Mouse (Mus musculus) cerebellum, postnatal 36 days (tissue): ENCODE results near the gene Oscp1.
A peak's percentile ranks its signal among the peaks of the same experiment; 100 is the strongest.
"Not testable (repeated sequence)": the region's sequence is repeated elsewhere in the genome, so short reads cannot be mapped to it uniquely, and the experiment has no call there.

Experiments used
- DNase-seq, 2 experiments: peaks; one replicate each; pipeline ENCODE4 v3.0.0; 2021 to 2022; ENCODE audit warnings: mixed read lengths in 2 of 2

Oscp1 gene

GRCm38 (mm10) chr4:126084382-126084781, 26.0 kb downstream of the Oscp1 start:
- DNase-seq, result no peak

- DNase-seq, result peak; percentile 86 to 87
Measured at GRCm38 (mm10) chr4:126085996-126086576, 27.7 kb downstream of the Oscp1 start.

DNA sequence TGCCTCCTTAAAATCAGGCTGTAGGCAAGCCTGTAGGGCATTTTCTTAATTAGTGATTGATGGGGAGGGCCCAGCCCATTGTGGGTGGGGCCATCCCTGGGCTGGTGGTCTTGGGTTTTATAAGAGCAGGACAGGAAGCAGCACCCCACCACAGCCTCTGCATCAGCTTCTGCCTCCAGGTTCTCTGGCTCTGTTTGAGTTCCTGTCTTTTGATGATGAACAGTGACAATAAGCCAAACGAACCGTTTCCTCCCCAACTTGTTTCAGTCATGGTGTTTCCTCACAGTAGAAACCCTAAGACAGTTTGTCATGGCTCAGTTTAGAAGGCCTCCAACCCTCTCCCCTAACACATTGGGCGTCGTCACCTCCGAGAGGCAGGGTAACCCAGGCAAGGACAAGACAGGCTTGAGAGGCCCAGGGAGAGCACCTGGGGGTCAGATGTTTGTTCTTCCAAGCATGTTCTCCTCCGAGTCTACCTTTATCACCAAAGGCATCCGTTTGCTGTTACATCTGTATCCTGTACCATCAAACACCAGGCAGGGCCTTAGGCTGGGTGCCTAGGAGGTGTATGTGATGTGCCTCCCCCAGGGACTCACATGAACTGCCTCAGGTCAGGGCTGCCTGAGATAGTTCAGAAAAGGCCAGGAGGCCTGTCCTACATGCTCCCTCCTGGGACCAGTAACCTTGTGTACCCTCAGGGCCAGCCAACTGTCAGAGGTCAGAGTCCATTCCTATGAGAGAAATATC, 31.9 kb downstream of the Oscp1 start:
- no peak for DNase-seq

- DNase-seq, result no peak
Measured at GRCm38 (mm10) chr4:126090848-126091124, 32.4 kb downstream of the Oscp1 start.

GRCm38 (mm10) chr4:126091873-126092272, 33.5 kb downstream of the Oscp1 start:
- DNase-seq, result no peak

DNA sequence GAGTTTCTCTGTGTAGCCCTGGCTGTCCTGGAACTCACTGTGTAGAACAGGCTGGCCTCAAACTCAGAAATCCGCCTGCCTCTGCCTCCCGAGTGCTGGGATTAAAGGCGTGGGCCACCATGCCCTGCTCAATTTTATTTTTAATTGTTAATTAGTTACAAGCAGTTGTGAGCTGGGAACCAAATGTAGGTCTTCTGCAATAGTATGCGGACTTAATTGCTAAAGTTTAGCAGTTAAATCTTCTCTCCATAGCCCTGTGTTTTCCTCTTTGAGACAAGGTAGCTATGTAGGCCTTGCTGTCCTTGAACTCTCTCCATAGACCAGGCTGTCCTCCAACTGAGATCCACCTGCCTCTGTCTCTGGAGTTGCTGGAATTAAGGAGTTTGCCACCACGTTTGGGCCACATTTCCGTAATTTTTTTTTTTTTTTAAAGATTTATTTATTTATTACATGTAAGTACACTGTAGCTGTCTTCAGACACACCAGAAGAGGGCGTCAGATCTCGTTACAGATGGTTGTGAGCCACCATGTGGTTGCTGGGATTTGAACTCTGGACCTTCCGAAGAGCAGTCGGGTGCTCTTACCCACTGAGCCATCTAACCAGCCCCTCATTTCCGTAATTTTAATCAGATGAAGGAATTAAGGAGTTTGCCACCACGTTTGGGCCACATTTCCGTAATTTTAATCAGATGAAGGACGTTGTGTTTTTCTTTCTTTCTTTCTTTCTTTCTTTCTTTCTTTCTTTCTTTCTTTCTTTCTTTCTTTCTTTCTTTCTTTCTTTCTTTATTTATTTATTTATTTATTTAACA, 37.5 kb downstream of the Oscp1 start:
- not testable (repeated sequence) for DNase-seq

- peak; percentile 93 for DNase-seq
Measured at GRCm38 (mm10) chr4:126096464-126097111, 38.2 kb downstream of the Oscp1 start, which contains the start of gene Lsm10. TSS of gene Lsm10 (plus strand) at chr4:126096623.

DNA sequence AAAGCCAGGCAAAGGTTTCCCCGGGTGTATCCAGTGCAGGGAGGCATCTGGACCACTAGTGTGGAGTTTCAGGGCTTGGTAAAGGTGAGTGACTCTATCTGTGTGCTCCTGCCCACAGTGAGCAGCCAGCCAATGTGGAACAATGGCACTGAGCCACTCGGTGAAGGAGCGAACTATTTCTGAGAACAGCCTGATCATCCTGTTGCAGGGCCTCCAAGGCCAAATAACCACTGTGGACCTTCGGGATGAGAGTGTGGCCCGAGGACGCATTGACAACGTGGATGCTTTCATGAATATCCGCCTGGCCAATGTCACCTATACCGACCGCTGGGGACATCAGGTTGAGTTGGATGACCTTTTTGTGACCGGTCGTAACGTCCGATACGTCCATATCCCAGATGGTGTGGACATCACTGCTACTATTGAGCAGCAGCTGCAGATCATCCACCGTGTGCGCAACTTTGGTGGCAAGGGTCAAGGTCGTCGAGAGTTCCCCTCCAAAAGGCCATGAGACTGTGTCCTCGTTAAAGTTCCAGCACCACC, 39.4 kb downstream of the Oscp1 start:
- DNase-seq, result no peak

DNA sequence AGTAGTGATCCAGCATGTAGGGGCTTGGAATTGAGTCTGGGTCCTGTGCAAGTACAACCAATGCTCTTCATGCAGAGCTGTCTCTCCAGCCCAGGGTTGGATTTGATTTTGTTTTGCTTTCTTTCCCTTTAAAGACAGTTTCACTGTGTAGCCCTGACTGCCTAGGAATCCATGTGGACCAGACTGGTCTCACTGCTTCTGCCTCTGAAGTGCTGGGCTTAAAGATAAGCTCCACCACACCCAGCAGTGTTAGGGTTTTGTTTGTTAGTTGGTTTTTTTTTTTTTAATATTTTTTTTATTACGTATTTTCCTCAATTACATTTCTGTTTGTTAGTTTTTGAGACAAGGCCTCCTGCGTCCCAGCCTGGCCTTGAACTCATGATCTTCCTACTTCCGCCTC, 41.0 kb downstream of the Oscp1 start:
- no peak for DNase-seq

DNA sequence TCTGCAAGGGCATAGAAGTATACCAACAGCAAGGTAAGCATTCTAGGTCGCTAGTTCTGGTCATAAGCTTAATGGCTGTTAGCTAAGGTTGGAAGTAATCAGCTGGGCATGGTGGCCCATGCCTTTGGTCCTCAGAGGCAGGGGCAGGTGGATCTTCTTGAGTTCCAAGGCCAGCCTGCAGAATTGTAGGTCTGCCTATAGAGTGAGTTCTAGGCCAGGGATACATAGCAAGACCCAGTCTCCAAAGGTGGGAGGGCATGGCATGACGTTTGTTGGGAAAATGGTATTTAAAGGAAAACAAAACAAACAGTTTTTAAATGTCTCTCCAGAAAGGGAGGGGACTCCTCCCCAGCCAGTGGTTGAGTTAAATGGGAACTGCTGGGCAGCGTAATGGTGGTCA, 42.4 kb downstream of the Oscp1 start:
- DNase-seq, result no peak

DNA sequence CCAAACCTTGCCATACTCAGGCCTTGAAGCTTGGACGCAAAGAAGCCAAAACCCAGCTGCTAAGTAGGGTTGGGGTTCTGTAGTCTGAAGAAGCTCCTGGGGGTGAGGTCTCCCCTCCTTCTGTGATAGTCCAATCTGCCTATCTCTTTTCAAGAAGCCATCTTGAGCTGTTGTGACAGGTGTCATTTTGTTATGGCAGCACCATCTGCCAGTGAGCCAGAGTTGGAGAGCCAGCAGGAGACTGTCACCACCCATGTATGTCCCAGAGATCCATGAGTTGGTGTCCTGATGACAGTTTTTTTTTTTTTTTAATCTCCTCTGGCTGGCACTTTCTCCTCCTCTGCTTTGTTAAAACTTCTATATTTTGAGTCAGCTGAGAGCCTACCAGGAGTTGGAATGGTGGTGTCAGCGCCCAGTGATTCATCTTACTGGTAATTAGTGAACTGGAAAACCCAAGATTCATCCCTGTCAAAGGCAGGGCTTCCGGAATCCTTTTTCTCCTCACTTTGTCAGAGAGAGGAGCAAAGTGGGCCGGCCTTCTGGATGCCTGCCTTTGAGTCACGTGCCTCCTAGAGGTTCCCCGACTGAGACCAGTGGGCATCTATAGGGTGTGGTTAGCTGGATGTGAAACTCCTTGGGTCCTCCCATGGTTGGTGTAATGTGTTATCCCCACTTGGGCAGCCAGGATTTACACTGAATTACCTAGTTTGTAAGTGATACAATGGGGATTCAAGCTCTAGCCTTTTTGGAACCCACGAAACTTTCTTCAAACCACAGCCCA, 43.9 kb downstream of the Oscp1 start:
- no peak for DNase-seq

- peak; percentile 75 for DNase-seq
Measured at GRCm38 (mm10) chr4:126103057-126103581, 44.8 kb downstream of the Oscp1 start.

GRCm38 (mm10) chr4:126103590-126104068, 45.3 kb downstream of the Oscp1 start, which contains the start of gene Stk40:
TSS of gene Stk40 (plus strand) at chr4:126103957.
- peak; percentile 93 to 96 for DNase-seq

DNA sequence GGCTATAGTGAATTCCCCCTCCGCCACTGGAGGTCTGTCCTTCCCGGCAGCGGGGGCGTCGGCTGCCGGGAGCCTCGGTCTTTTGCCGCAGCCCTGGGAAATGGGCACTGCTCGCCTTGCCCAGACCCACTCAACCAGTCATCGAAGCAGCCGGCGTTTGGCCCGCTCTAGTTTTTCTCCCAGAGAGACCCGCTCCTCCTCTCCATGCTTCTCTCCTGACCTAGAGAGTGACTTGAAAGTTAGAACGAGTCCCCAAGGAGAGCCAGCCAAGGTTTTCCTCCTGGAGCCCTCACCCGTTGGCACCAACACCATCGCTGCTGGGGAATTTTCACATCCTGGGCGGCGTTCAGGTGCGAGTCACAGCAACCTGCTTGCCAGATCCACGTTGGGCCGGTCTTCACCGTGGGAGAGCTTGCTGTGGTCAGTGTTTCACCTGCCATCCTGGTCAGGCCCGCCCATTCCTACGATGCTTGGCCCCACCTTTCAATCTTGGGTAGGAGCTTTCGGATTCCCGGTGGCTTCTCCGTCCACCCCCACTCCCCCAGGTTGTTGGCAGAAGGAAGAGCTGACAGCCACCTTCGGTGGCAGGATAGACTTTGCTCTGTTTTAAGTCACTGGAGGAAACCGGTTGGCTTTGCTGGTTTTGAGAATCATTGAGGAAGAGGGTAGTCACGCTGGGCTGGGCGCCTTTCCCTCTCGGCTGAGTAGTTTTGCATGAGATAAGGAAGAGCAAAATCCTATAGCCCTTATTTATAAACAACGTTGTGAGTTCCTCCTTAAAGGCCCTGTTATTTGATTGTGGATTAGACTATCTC, 46.1 kb downstream of the Oscp1 start:
- DNase-seq, result peak; percentile 57 to 58

DNA sequence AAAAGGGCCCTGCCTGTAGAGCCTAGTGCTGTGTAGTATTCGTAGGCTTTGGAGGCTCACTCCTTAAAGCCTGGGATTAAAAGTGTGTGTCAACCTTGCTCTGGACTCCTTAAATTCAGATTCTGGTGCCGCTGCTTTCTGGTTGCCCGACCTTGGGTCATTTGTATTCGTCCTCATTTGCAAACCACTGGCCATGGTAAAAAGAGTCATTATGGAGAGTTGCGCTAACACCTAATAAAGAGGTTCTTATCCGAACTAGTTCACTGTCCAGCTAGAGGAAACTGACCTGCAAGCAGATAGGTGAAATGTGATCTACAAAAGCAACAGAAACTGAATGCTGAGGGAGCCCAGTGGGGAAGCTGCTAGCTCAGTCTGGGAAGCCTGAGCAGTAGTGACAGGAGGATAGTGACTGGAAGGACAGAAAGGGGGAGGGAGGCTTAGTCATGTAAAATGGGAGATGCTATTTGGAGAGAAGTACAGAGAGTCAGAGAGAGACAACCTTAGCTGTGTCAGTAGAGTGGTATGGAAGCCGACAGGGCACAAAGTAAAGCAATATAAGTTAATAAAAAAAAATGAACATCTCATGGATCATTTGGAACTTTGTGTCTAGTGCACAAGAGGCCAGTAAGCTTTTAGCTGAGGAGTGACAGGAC, 46.9 kb downstream of the Oscp1 start:
- DNase-seq, result no peak

- no peak for DNase-seq
Measured at GRCm38 (mm10) chr4:126108061-126108740, 49.8 kb downstream of the Oscp1 start.

GRCm38 (mm10) chr4:126109613-126110373, 51.4 kb downstream of the Oscp1 start:
- no peak for DNase-seq

GRCm38 (mm10) chr4:126110374-126111152, 52.2 kb downstream of the Oscp1 start:
- DNase-seq, result peak; percentile 72 to 74
